Mouse (Mus musculus): Measurements from ENCODE around the gene Ablim2. TPM values are rescaled to one million over a fixed set of nuclear protein-coding genes. Genes with fewer than 3 reads are reported as not detected.

Gene Ablim2
- polyA plus RNA-seq, 2 experiments: 0.16 TPM; not detected in 1

- DNase-seq (ENCODE audit: low read depth in 3 of 3, low spot score in 3 of 3) (no peak), ATAC-seq (ENCODE audit: insufficient read depth) (no peak)
- TF ChIP-seq EP300 (IDR thresholded peaks at IDR 0.05; ENCODE audit: low read depth) (no peak), CTCF (IDR thresholded peaks at IDR 0.05; ENCODE audit: low read depth) (no peak)
- no peaks in the 10 kb centered on the region; the same call in 1 of the 2 replicates for H3K27me3 ChIP-seq (ENCODE audit: control insufficient read depth, insufficient read depth, low read length)
- H3K4me1 ChIP-seq (replicated peaks; ENCODE audit: control insufficient read depth in 2 of 2, insufficient read depth in 2 of 2, low read length in 1 of 2): 0 out of 4 replicates have a peak, but pooled peaks cover 0 to 3% of the 10 kb centered on the region in 2 experiments
- no peak overlapping the region for H3K9ac ChIP-seq (replicated peaks)
- no peak overlapping the region for H3K27ac ChIP-seq
- H3K4me2 ChIP-seq (ENCODE audit: low read depth): no peak overlapping the region
- no peaks in the 10 kb centered on the region for H3K36me3 ChIP-seq (replicated peaks; ENCODE audit: control insufficient read depth, insufficient read depth, low read depth)
- no peaks in the 10 kb centered on the region for H3K9me3 ChIP-seq (ENCODE audit: control insufficient read depth, low read length)
- 53% methylated on average over 6 of the region's 6 CpGs for WGBS (ENCODE audit: insufficient replicate concordance)
- no peak overlapping the region for H3K4me3 ChIP-seq (ENCODE audit: insufficient read depth in 1 of 2, low read depth in 2 of 2, low read length in 2 of 2)
These were observed 8.2 kb downstream of the Ablim2 start for GRCm38 (mm10) chr5:35765909-35766308.

GRCm38 (mm10) chr5:35768525-35768924, 10.8 kb downstream of the Ablim2 start:
- 39% methylated on average over 3 of the region's 3 CpGs for WGBS (ENCODE audit: insufficient replicate concordance)

GRCm38 (mm10) chr5:35768997-35769396, 11.3 kb downstream of the Ablim2 start:
- no peak overlapping the region for H3K27ac ChIP-seq
- TF ChIP-seq CTCF (IDR thresholded peaks at IDR 0.05; ENCODE audit: low read depth): no peak
- TF ChIP-seq EP300 (IDR thresholded peaks at IDR 0.05; ENCODE audit: low read depth): no peak

More at GRCm38 (mm10) chr5:35768525-35768924, 10.8 kb downstream of the Ablim2 start:
- Histone ChIP-seq H3K27me3 (ENCODE audit: control insufficient read depth, insufficient read depth, low read length) (no peaks in the 10 kb centered on the region; the same call in 1 of the 2 replicates), H3K9ac (replicated peaks) (no peak overlapping the region), H3K27ac (no peak overlapping the region), H3K36me3 (replicated peaks; ENCODE audit: control insufficient read depth, insufficient read depth, low read depth) (no peaks in the 10 kb centered on the region), H3K9me3 (ENCODE audit: control insufficient read depth, low read length) (no peaks in the 10 kb centered on the region), H3K4me2 (ENCODE audit: low read depth) (no peak overlapping the region), H3K4me3 (ENCODE audit: insufficient read depth in 1 of 2, low read depth in 2 of 2, low read length in 2 of 2) (no peak overlapping the region), H3K4me1 (replicated peaks; ENCODE audit: control insufficient read depth in 2 of 2, insufficient read depth in 2 of 2, low read length in 1 of 2) (0 out of 4 replicates have a peak, but pooled peaks cover 0 to 3% of the 10 kb centered on the region in 2 experiments)
- ATAC-seq (ENCODE audit: insufficient read depth) (no peak), DNase-seq (ENCODE audit: low read depth in 3 of 3, low spot score in 3 of 3) (no peak)
- TF ChIP-seq EP300 (IDR thresholded peaks at IDR 0.05; ENCODE audit: low read depth) (no peak), CTCF (IDR thresholded peaks at IDR 0.05; ENCODE audit: low read depth) (no peak)

GRCm38 (mm10) chr5:35770246-35770645, 12.6 kb downstream of the Ablim2 start:
- TF ChIP-seq EP300 (IDR thresholded peaks at IDR 0.05; ENCODE audit: low read depth) (no peak), CTCF (IDR thresholded peaks at IDR 0.05; ENCODE audit: low read depth) (no peak)
- H3K9me3 ChIP-seq (ENCODE audit: control insufficient read depth, low read length): no peaks in the 10 kb centered on the region
- 0 out of 4 replicates have a peak, but pooled peaks cover 0 to 3% of the 10 kb centered on the region in 2 experiments for H3K4me1 ChIP-seq (replicated peaks; ENCODE audit: control insufficient read depth in 2 of 2, insufficient read depth in 2 of 2, low read length in 1 of 2)
- no peaks in the 10 kb centered on the region for H3K36me3 ChIP-seq (replicated peaks; ENCODE audit: control insufficient read depth, insufficient read depth, low read depth)
- no peaks in the 10 kb centered on the region; the same call in 1 of the 2 replicates for H3K27me3 ChIP-seq (ENCODE audit: control insufficient read depth, insufficient read depth, low read length)
- DNase-seq (ENCODE audit: low read depth in 3 of 3, low spot score in 3 of 3) (no peak), ATAC-seq (ENCODE audit: insufficient read depth) (no peak)
- no peak overlapping the region for H3K4me3 ChIP-seq (ENCODE audit: insufficient read depth in 1 of 2, low read depth in 2 of 2, low read length in 2 of 2)
- H3K9ac ChIP-seq (replicated peaks): no peak overlapping the region
- 86% methylated on average over 2 of the region's 2 CpGs for WGBS (ENCODE audit: insufficient replicate concordance)
- H3K4me2 ChIP-seq (ENCODE audit: low read depth): no peak overlapping the region
- H3K27ac ChIP-seq: no peak overlapping the region

More at GRCm38 (mm10) chr5:35768997-35769396, 11.3 kb downstream of the Ablim2 start:
- 0 out of 4 replicates have a peak, but pooled peaks cover 0 to 3% of the 10 kb centered on the region in 2 experiments for H3K4me1 ChIP-seq (replicated peaks; ENCODE audit: control insufficient read depth in 2 of 2, insufficient read depth in 2 of 2, low read length in 1 of 2)
- H3K27me3 ChIP-seq (ENCODE audit: control insufficient read depth, insufficient read depth, low read length): no peaks in the 10 kb centered on the region; the same call in 1 of the 2 replicates
- no peak overlapping the region for H3K9ac ChIP-seq (replicated peaks)
- H3K4me3 ChIP-seq (ENCODE audit: insufficient read depth in 1 of 2, low read depth in 2 of 2, low read length in 2 of 2): no peak overlapping the region
- no peak for ATAC-seq (ENCODE audit: insufficient read depth)
- no peaks in the 10 kb centered on the region for H3K9me3 ChIP-seq (ENCODE audit: control insufficient read depth, low read length)
- no peak overlapping the region for H3K4me2 ChIP-seq (ENCODE audit: low read depth)
- no peak for DNase-seq (ENCODE audit: low read depth in 3 of 3, low spot score in 3 of 3)
- 55% methylated on average over 7 of the region's 7 CpGs for WGBS (ENCODE audit: insufficient replicate concordance)
- no peaks in the 10 kb centered on the region for H3K36me3 ChIP-seq (replicated peaks; ENCODE audit: control insufficient read depth, insufficient read depth, low read depth)

GRCm38 (mm10) chr5:35770891-35771663, 13.4 kb downstream of the Ablim2 start:
- no peaks in the 10 kb centered on the region for H3K9me3 ChIP-seq (ENCODE audit: control insufficient read depth, low read length)
- no peaks in the 10 kb centered on the region for H3K36me3 ChIP-seq (replicated peaks; ENCODE audit: control insufficient read depth, insufficient read depth, low read depth)
- H3K4me3 ChIP-seq (ENCODE audit: insufficient read depth in 1 of 2, low read depth in 2 of 2, low read length in 2 of 2): no peak overlapping the region
- no peaks in the 10 kb centered on the region; the same call in 1 of the 2 replicates for H3K27me3 ChIP-seq (ENCODE audit: control insufficient read depth, insufficient read depth, low read length)
- H3K4me2 ChIP-seq (ENCODE audit: low read depth): no peak overlapping the region
- no peak for DNase-seq (ENCODE audit: low read depth in 3 of 3, low spot score in 3 of 3)
- no peak for TF ChIP-seq EP300 (IDR thresholded peaks at IDR 0.05; ENCODE audit: low read depth)
- no peak for TF ChIP-seq CTCF (IDR thresholded peaks at IDR 0.05; ENCODE audit: low read depth)
- 45% methylated on average over 14 of the region's 14 CpGs for WGBS (ENCODE audit: insufficient replicate concordance)
- no peak for ATAC-seq (ENCODE audit: insufficient read depth)
- 0 out of 4 replicates have a peak, but pooled peaks cover 0 to 3% of the 10 kb centered on the region in 2 experiments for H3K4me1 ChIP-seq (replicated peaks; ENCODE audit: control insufficient read depth in 2 of 2, insufficient read depth in 2 of 2, low read length in 1 of 2)
- H3K27ac ChIP-seq: no peak overlapping the region
- H3K9ac ChIP-seq (replicated peaks): no peak overlapping the region

Data from liver, embryonic 14.5 days (tissue).